Mouse (Mus musculus): ENCODE results near the gene Olfr672. TPM values are rescaled to one million over a fixed set of nuclear protein-coding genes. Genes with fewer than 3 reads are reported as not detected.

The Olfr672 gene
- polyA plus RNA-seq (2012; ENCODE audit: low replicate concordance) = not detected in 2 replicates

DNA sequence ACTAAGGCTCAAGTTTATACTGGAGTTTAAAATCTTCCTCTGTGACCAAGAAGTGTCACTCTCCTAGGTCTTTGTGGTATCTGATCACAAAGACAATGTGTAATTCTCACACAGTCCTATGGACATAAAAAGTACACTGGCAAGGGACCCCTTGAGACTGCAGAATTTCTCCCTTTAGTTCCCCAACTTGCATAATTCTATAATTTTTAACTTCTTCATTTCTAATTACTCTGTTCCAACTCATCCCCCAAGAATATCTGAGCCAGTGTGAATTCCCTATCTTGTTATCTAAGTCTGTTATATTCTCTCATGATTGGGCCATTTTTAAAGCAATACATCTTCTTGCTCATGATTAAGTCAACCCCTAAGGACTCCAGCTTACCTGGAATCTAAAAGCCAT is at the start of gene Olfr672:
Olfr672 (minus strand) TSS at position 101 of the 400 bp plus-strand sequence.

DNA sequence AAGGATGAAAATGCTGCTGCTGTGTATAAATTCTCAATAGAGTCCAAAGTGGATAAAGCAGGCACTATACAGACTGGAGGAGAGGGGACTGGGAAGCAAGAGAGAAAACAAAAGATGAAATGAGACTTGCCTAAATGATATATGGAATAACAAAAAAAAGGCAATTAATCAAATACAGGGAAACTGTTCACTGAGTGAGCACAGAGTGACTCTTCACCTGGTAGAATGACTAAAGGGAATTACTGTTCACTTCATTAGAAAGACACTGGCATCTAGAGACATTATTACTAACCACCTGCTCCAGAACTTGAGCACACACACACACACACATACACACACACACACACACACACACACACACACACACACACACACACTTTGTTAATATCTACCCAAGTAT is 30.6 kb upstream of the Olfr672 start, which contains the start of gene Olfr676:
Olfr676 (plus strand) TSS at position 301 of the 400 bp plus-strand sequence.

DNA sequence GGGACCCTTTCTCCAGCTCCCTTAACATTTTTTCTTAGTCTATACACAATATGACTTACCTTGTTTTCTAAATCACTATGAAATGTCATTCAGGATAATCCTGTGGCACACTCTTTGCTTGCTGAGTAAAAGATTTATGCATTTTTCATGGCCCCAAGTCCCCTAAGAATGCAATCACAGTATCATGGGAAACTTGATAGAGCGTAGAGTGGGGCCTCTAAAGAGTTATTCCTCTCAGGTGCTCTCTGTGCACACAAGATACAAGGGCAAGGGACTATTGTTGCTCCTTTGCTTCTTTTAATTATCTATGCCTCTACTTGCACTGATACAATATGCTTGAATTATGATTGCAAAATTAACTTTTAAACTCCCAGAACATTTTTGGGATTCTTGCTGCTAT is 26.5 kb upstream of the Olfr672 start, which contains the start of gene Olfr675:
Olfr675 (minus strand) TSS at position 101 of the 400 bp plus-strand sequence.

DNA sequence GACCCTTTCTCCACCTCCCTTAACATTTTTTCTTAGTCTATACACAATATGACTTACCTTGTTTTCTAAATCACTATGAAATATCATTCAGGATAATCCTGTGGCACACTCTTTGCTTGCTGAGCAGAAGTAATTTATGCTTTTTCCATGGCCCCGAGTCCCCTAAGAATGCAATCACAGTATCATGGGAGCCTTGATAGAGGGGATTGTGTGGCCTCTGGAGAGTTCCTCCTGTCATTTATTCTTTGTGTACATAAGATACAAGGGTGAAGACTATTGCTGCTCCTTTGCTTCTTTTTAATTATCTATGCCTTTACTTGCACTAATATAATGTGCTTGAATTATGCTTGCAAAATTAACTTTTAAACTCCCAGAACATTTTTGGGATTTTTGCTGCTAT is 22.8 kb downstream of the Olfr672 start, which contains the start of gene Olfr671:
Olfr671 (minus strand) TSS at position 101 of the 400 bp plus-strand sequence.

DNA sequence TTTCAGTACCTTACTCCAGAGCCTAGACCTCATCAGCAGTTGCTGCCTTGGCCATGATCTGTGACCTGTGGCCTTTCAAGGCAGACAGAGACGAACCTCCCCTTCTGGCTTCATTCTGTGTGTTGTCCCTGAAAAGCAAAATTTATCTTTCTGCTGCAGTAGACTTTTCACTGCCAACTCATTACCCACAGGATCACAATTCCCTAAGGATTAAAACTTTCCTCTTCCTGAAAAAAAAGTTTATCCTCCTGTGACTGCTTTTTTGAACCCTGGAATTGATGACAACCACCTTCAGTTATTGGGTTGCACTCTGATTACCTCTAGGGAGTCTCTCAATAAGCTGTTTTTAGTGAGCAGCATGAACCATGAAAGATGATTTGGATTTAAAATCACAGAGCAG is 39.3 kb downstream of the Olfr672 start, which contains the start of gene Olfr670:
Olfr670 (minus strand) TSS at position 101 of the 400 bp plus-strand sequence.

Other genes with a start within 250 kb of the Olfr672 start
- gene Usp17le, start 224.6 kb downstream of the Olfr672 start, polyA plus RNA-seq (2012; ENCODE audit: low replicate concordance) = not detected in 2 replicates
- not detected in 2 replicates for gene Usp17lb, start 159.4 kb downstream of the Olfr672 start, polyA plus RNA-seq (2012; ENCODE audit: low replicate concordance)
- gene Usp17la, start 145.0 kb downstream of the Olfr672 start, polyA plus RNA-seq (2012; ENCODE audit: low replicate concordance) = not detected in 2 replicates
- gene Olfr665, start 124.0 kb downstream of the Olfr672 start, polyA plus RNA-seq (2012; ENCODE audit: low replicate concordance) = not detected in 2 replicates
- gene Olfr666, start 106.1 kb downstream of the Olfr672 start, polyA plus RNA-seq (2012; ENCODE audit: low replicate concordance) = not detected in 2 replicates
- not detected in 2 replicates for gene Olfr667, start 80.5 kb downstream of the Olfr672 start, polyA plus RNA-seq (2012; ENCODE audit: low replicate concordance)
- not detected in 2 replicates for gene Olfr668, start 74.0 kb downstream of the Olfr672 start, polyA plus RNA-seq (2012; ENCODE audit: low replicate concordance)
- not detected in 2 replicates for gene Olfr669, start 67.8 kb downstream of the Olfr672 start, polyA plus RNA-seq (2012; ENCODE audit: low replicate concordance)
- gene Olfr670, start 39.4 kb downstream of the Olfr672 start, polyA plus RNA-seq (2012; ENCODE audit: low replicate concordance) = not detected in 2 replicates
- not detected in 2 replicates for gene Olfr671, start 22.9 kb downstream of the Olfr672 start, polyA plus RNA-seq (2012; ENCODE audit: low replicate concordance)
- gene Olfr675, start 26.4 kb upstream of the Olfr672 start, polyA plus RNA-seq (2012; ENCODE audit: low replicate concordance) = not detected in 2 replicates
- not detected in 2 replicates for gene Olfr676, start 30.7 kb upstream of the Olfr672 start, polyA plus RNA-seq (2012; ENCODE audit: low replicate concordance)
- 0.07 TPM in 1 of 2 replicates, not detected in the other for gene Olfr677, start 49.3 kb upstream of the Olfr672 start, polyA plus RNA-seq (2012; ENCODE audit: low replicate concordance)
- not detected in 2 replicates for gene Olfr678, start 62.4 kb upstream of the Olfr672 start, polyA plus RNA-seq (2012; ENCODE audit: low replicate concordance)
- gene Olfr679, start 79.2 kb upstream of the Olfr672 start, polyA plus RNA-seq (2012; ENCODE audit: low replicate concordance) = 0.02 TPM in 1 of 2 replicates, not detected in the other
- not detected in 2 replicates for gene Olfr680-ps1, start 90.8 kb upstream of the Olfr672 start, polyA plus RNA-seq (2012; ENCODE audit: low replicate concordance)
- gene Olfr681, start 114.8 kb upstream of the Olfr672 start, polyA plus RNA-seq (2012; ENCODE audit: low replicate concordance) = not detected in 2 replicates
- not detected in 2 replicates for gene Olfr683, start 145.0 kb upstream of the Olfr672 start, polyA plus RNA-seq (2012; ENCODE audit: low replicate concordance)
- gene Olfr684, start 161.6 kb upstream of the Olfr672 start, polyA plus RNA-seq (2012; ENCODE audit: low replicate concordance) = not detected in 2 replicates
- 0.21 TPM in 1 of 2 replicates, not detected in the other for gene Olfr685, start 184.0 kb upstream of the Olfr672 start, polyA plus RNA-seq (2012; ENCODE audit: low replicate concordance)
- not detected in 2 replicates for gene Olfr686, start 205.5 kb upstream of the Olfr672 start, polyA plus RNA-seq (2012; ENCODE audit: low replicate concordance)